Mouse (Mus musculus): ENCODE data around the gene AC161166.1. TPM values are rescaled to one million over a fixed set of nuclear protein-coding genes. Genes with fewer than 3 reads are reported as not detected.
A peak's percentile ranks its signal among the peaks of the same experiment; 100 is the strongest.

AC161166.1 gene
- total and polyA plus RNA-seq, 3 experiments, result 0.13 TPM; not detected in 2

GRCm38 (mm10) chr7:24466835-24467234, 45.4 kb downstream of the AC161166.1 start:
- Histone ChIP-seq H3K27ac (ENCODE audit: control insufficient read depth, low read depth, low read length) (no peak overlapping the region), H3K4me3 (ENCODE audit: control insufficient read depth in 1 of 2, insufficient read depth in 1 of 2, low read depth in 2 of 2, low read length in 2 of 2) (no peak overlapping the region), H3K27me3 (ENCODE audit: control insufficient read depth in 1 of 2, insufficient read depth in 2 of 2, low read length in 2 of 2) (no peaks in the 10 kb centered on the region), H3K9me3 (replicated peaks; ENCODE audit: insufficient read depth, low read length) (no peaks in the 10 kb centered on the region), H3K79me2 (ENCODE audit: control insufficient read depth, insufficient read depth, low read length, poor library complexity) (0 out of 2 replicates have a peak, but pooled peaks cover 2% of the 10 kb centered on the region), H3K4me1 (ENCODE audit: control insufficient read depth in 1 of 2, insufficient read depth in 2 of 2, low read length in 2 of 2) (peaks cover 2 to 14% of the 10 kb centered on the region in 2 experiments), H3K36me3 (ENCODE audit: control insufficient read depth in 1 of 2, insufficient read depth in 2 of 2, low read length in 2 of 2) (peaks cover 0 to 4% of the 10 kb centered on the region in 2 experiments; a peak in 2 of 4 replicates), H3K9ac (ENCODE audit: control insufficient read depth, low read depth, low read length, poor library complexity, severe bottlenecking) (no peak overlapping the region)
- DNase-seq (ENCODE audit: low read depth, low spot score), result no peak
- TF ChIP-seq RAD21 (IDR thresholded peaks at IDR 0.05; ENCODE audit: low read depth, low read length), result no peak
- TF ChIP-seq TAL1 (IDR thresholded peaks at IDR 0.05; ENCODE audit: low read length), result no peak
- TF ChIP-seq UBTF (IDR thresholded peaks at IDR 0.05; ENCODE audit: borderline replicate concordance, insufficient read depth, low read depth, low read length), result no peak
- no peak for TF ChIP-seq TBP (IDR thresholded peaks at IDR 0.05; ENCODE audit: low read depth, low read length)
- no peak for TF ChIP-seq CHD2 (IDR thresholded peaks at IDR 0.05; ENCODE audit: low read length)

- Histone ChIP-seq H3K79me2 (ENCODE audit: control insufficient read depth, insufficient read depth, low read length, poor library complexity) (0 out of 2 replicates have a peak, but pooled peaks cover 2% of the 10 kb centered on the region), H3K9me3 (replicated peaks; ENCODE audit: insufficient read depth, low read length) (no peaks in the 10 kb centered on the region), H3K4me3 (ENCODE audit: control insufficient read depth in 1 of 2, insufficient read depth in 1 of 2, low read depth in 2 of 2, low read length in 2 of 2) (peak within 1 kb of the TSS; percentile 66 to 84), H3K36me3 (ENCODE audit: control insufficient read depth in 1 of 2, insufficient read depth in 2 of 2, low read length in 2 of 2) (peaks cover 0 to 5% of the 10 kb centered on the region in 2 experiments; a peak in 2 of 4 replicates), H3K27me3 (ENCODE audit: control insufficient read depth in 1 of 2, insufficient read depth in 2 of 2, low read length in 2 of 2) (no peaks in the 10 kb centered on the region), H3K9ac (ENCODE audit: control insufficient read depth, low read depth, low read length, poor library complexity, severe bottlenecking) (peak within 1 kb of the TSS; percentile 68), H3K4me1 (ENCODE audit: control insufficient read depth in 1 of 2, insufficient read depth in 2 of 2, low read length in 2 of 2) (peaks cover 4 to 19% of the 10 kb centered on the region in 2 experiments), H3K27ac (ENCODE audit: control insufficient read depth, low read depth, low read length) (peak within 1 kb of the TSS; percentile 42)
- peak; percentile 72 for DNase-seq (ENCODE audit: low read depth, low spot score)
- no peak for TF ChIP-seq RCOR1 (IDR thresholded peaks at IDR 0.05; ENCODE audit: low read depth, low read length)
- TF ChIP-seq RAD21 (IDR thresholded peaks at IDR 0.05; ENCODE audit: low read depth, low read length), result no peak
- TF ChIP-seq MYC (IDR thresholded peaks at IDR 0.05; ENCODE audit: low read depth, low read length), result peak; percentile 59; the same call in 1 of the 2 replicates
- no peak for TF ChIP-seq ZNF384 (IDR thresholded peaks at IDR 0.05; ENCODE audit: low read depth, low read length)
- no peak for TF ChIP-seq SMC3 (IDR thresholded peaks at IDR 0.05; ENCODE audit: low read depth, low read length)
- TF ChIP-seq MYB (IDR thresholded peaks at IDR 0.05; ENCODE audit: low read depth, low read length), result no peak
- peak; percentile 28 to 65; a peak in 2 of 4 replicates for TF ChIP-seq POLR2A (IDR thresholded peaks at IDR 0.05; ENCODE audit: control insufficient read depth in 1 of 2, insufficient read depth in 1 of 2, low read depth in 1 of 2, low read length in 2 of 2, poor library complexity in 1 of 2)
- peak; percentile 78 for TF ChIP-seq USF1 (IDR thresholded peaks at IDR 0.05; ENCODE audit: low read depth, low read length)
- peak; percentile 41; the same call in 1 of the 2 replicates for TF ChIP-seq NELFE (IDR thresholded peaks at IDR 0.05; ENCODE audit: low read depth, low read length)
- no peak for TF ChIP-seq GATA1 (IDR thresholded peaks at IDR 0.05; ENCODE audit: low read depth, low read length)
- TF ChIP-seq MAFK (IDR thresholded peaks at IDR 0.05; ENCODE audit: borderline replicate concordance, low read depth, low read length), result no peak
- TF ChIP-seq MEF2A (IDR thresholded peaks at IDR 0.05; ENCODE audit: extremely low read depth, insufficient replicate concordance, low read depth, low read length, poor library complexity, severe bottlenecking), result no peak
- TF ChIP-seq TAL1 (IDR thresholded peaks at IDR 0.05; ENCODE audit: low read length), result no peak
- no peak for TF ChIP-seq POLR2AphosphoS5 (IDR thresholded peaks at IDR 0.05; ENCODE audit: borderline replicate concordance, low read depth, low read length)
- TF ChIP-seq MXI1 (IDR thresholded peaks at IDR 0.05; ENCODE audit: low read depth, low read length), result peak; percentile 96
- TF ChIP-seq EP300 (IDR thresholded peaks at IDR 0.05; ENCODE audit: low read depth in 1 of 2, low read length in 2 of 2), result no peak
- peak; percentile 84 for TF ChIP-seq MAX (IDR thresholded peaks at IDR 0.05; ENCODE audit: low read length)
- no peak for TF ChIP-seq HCFC1 (IDR thresholded peaks at IDR 0.05; ENCODE audit: low read depth, low read length)
- TF ChIP-seq NRF1 (IDR thresholded peaks at IDR 0.05; ENCODE audit: insufficient read depth, low read depth, low read length, poor library complexity, severe bottlenecking), result no peak
- TF ChIP-seq SIN3A (IDR thresholded peaks at IDR 0.05; ENCODE audit: low read length), result peak; percentile 47; the same call in 1 of the 2 replicates
- TF ChIP-seq UBTF (IDR thresholded peaks at IDR 0.05; ENCODE audit: borderline replicate concordance, insufficient read depth, low read depth, low read length), result no peak
Observed at GRCm38 (mm10) chr7:24462388-24463319, 49.6 kb downstream of the AC161166.1 start, which contains the start of gene Plaur. Gene Plaur, plus strand, starts transcription at chr7:24462484.
